Mouse (Mus musculus): ENCODE measurements around the gene Oxsm.

Gene Oxsm

GRCm38 (mm10) chr14:16236466-16236865 lies 13.1 kb downstream of the Oxsm start:
- DNase-seq: no peak

GRCm38 (mm10) chr14:16233515-16233914 lies 16.1 kb downstream of the Oxsm start:
- DNase-seq: no peak

GRCm38 (mm10) chr14:16230581-16230980 lies 19.0 kb downstream of the Oxsm start:
- DNase-seq: no peak

- DNase-seq: no peak
Observed at GRCm38 (mm10) chr14:16229395-16229794, 20.2 kb downstream of the Oxsm start.

GRCm38 (mm10) chr14:16219015-16219414 lies 30.6 kb downstream of the Oxsm start:
- no peak for DNase-seq

- DNase-seq: no peak
Observed at GRCm38 (mm10) chr14:16207722-16208121, 41.9 kb downstream of the Oxsm start.

GRCm38 (mm10) chr14:16201673-16202072 lies 47.9 kb downstream of the Oxsm start:
- no peak for DNase-seq

- DNase-seq: no peak
Observed at GRCm38 (mm10) chr14:16200969-16201638, 48.5 kb downstream of the Oxsm start.

- DNase-seq: no peak
Observed at GRCm38 (mm10) chr14:16200220-16200912, 49.2 kb downstream of the Oxsm start.

- peak; percentile 45 for DNase-seq
Observed at GRCm38 (mm10) chr14:16196518-16196917, 53.1 kb downstream of the Oxsm start.

GRCm38 (mm10) chr14:16195486-16195885 lies 54.1 kb downstream of the Oxsm start:
- no peak for DNase-seq

- DNase-seq: no peak
Observed at GRCm38 (mm10) chr14:16194125-16194524, 55.5 kb downstream of the Oxsm start.

- DNase-seq: no peak
Observed at GRCm38 (mm10) chr14:16189142-16189541, 60.5 kb downstream of the Oxsm start.

Measured in thymus, postnatal 25 days (tissue).